Mouse (Mus musculus) ES-E14 (cell line): ENCODE results near the gene 1700007K13Rik.

Experiments
- HCFC1 ChIP-seq: IDR thresholded peaks from 2 replicates; pipeline ENCODE4 v1.6.1; 2012; ENCODE audit warnings: low read length, inconsistent platforms, borderline replicate concordance; ENCODE audit not compliant: insufficient read depth
- ZC3H11A ChIP-seq: IDR thresholded peaks from 2 replicates; pipeline ENCODE4 v1.6.1; 2012; ENCODE audit warnings: low read depth, mild to moderate bottlenecking, inconsistent platforms, low read length, borderline replicate concordance

- TF ChIP-seq ZC3H11A (no peak), HCFC1 (no peak)
Measured at GRCm38 (mm10) chr2:28440842-28441241, 25.3 kb downstream of the 1700007K13Rik start.
